Mouse (Mus musculus): ENCODE measurements around the gene Kremen2.

DNA sequence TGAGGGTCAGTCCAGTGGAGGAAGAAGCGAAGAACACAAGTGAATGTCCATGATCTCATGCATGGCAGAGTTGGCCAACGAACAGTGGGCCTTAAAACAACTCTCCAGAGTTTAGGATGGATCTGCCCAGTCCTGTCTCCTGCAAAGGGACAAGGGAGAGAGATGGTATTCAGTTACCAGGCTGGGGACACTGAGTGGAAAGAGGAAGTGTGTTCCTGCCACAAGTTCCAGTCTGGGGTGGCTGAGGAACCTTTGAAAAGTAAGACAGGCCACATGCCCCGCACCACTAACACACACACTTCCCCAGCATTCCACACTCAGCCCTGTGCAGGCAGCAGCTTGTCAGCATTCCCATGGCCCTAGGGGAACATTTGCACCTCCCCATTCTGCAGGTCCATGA, 1.1 kb upstream of the Kremen2 start:
- TF ChIP-seq CTCF (IDR thresholded peaks at IDR 0.05; ENCODE audit: control insufficient read depth, insufficient read depth, insufficient read length) (no peak), MYOG (IDR thresholded peaks at IDR 0.05; ENCODE audit: control insufficient read depth, extremely low read depth, insufficient read length) (no peak)

Data from C2C12 (cell line).